Comparison of ENCODE assay signal across 8 mouse cellular contexts in the genomic region with DNA sequence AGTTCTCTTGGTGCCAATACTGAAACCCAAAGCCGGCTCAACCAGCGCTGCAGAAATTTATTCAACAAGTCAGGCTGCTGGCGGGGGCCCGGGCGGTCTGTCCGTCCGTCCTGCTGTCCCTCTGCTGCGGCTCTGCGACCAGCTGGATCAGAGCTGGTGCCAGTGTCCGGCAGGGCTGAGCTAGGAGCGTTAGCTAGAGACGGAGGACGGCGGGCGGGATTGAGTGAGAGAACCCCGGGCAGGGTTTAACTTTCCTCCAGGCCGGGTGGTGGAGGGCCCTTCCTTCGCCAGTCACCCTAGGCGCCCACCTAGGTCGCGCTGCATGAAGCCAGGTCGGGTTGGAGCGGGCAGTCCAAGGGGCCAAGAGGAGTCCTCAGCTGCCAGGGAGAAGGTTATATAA. TPM values are rescaled to one million over a fixed set of nuclear protein-coding genes. Genes with fewer than 3 reads are reported as not detected.
DNase-seq lines count a peak whose midpoint lies in the region; ATAC-seq and TF ChIP-seq lines count a peak whose summit lies in the region.

No protein-coding gene starts in this region.

- no peak for TF ChIP-seq CTCF in lung, postnatal 0 days (IDR thresholded peaks at IDR 0.05)
- no peak for TF ChIP-seq CTCF in lung, adult 2 months (IDR thresholded peaks at IDR 0.05; ENCODE audit: insufficient read depth, low read length)
- TF ChIP-seq CTCF in hindbrain, postnatal 0 days (IDR thresholded peaks at IDR 0.05; ENCODE audit: low read depth) = no peak

- no peaks in the 10 kb centered on the region; the same call in 1 of the 2 replicates for H3K4me1 ChIP-seq in lung, postnatal 0 days (ENCODE audit: insufficient read depth, low read depth, low read length)
- H3K4me1 ChIP-seq in lung, adult 2 months (ENCODE audit: control insufficient read depth, insufficient read depth, low read length) = no peaks in the 10 kb centered on the region
- no peaks in the 10 kb centered on the region for H3K4me1 ChIP-seq in hindbrain, postnatal 0 days (ENCODE audit: insufficient read depth, low read length)
- H3K4me1 ChIP-seq in neural tube, embryonic 14.5 days (ENCODE audit: control insufficient read depth, insufficient read depth, low read length) = 0 out of 2 replicates have a peak, but pooled peaks cover 3% of the 10 kb centered on the region

- no peak overlapping the region for H3K9ac ChIP-seq in lung, postnatal 0 days (replicated peaks; ENCODE audit: low read depth)
- peak overlapping the region; percentile 58 for H3K9ac ChIP-seq in hindbrain, postnatal 0 days (replicated peaks; ENCODE audit: low read length)
- peak overlapping the region; percentile 75 for H3K9ac ChIP-seq in neural tube, embryonic 14.5 days (replicated peaks; ENCODE audit: low read depth, low read length)

- no peak for ATAC-seq in cerebellum, adult (ENCODE audit: insufficient number of reproducible peaks, low FRiP score, low TSS enrichment)
- no peak for ATAC-seq in lung, postnatal 0 days
- no peak for ATAC-seq in hindbrain, postnatal 0 days
- ATAC-seq in neural tube, embryonic 14.5 days (ENCODE audit: low read depth) = no peak

- TF ChIP-seq POLR2A in lung, adult 2 months (IDR thresholded peaks at IDR 0.05; ENCODE audit: borderline replicate concordance, extremely low read depth, low read depth, low read length) = no peak

- H3K27me3 ChIP-seq in lung, postnatal 0 days (replicated peaks; ENCODE audit: insufficient read depth, low read length) = peaks cover 40% of the 10 kb centered on the region
- H3K27me3 ChIP-seq in hindbrain, postnatal 0 days (ENCODE audit: insufficient read depth, low read length) = no peaks in the 10 kb centered on the region
- peaks cover 25% of the 10 kb centered on the region for H3K27me3 ChIP-seq in neural tube, embryonic 14.5 days (ENCODE audit: control insufficient read depth, insufficient read depth, low read length)

- H3K27ac ChIP-seq in lung, postnatal 0 days (ENCODE audit: low read length) = no peak overlapping the region
- H3K27ac ChIP-seq in hindbrain, postnatal 0 days = no peak overlapping the region
- H3K27ac ChIP-seq in neural tube, embryonic 14.5 days (ENCODE audit: low read depth, low read length) = no peak overlapping the region

- peak; percentile 65 for DNase-seq in cerebellum, adult 11 months
- no peak for DNase-seq in lung, postnatal 0 days (ENCODE audit: low spot score)
- no peak for DNase-seq in lung, adult 2 months
- peak; percentile 25 for DNase-seq in hindbrain, postnatal 0 days (ENCODE audit: low spot score)
- DNase-seq in adrenal gland, adult 2 months = no peak
- DNase-seq in urinary bladder, adult 2 months (ENCODE audit: low spot score) = no peak

- no peaks in the 10 kb centered on the region for H3K36me3 ChIP-seq in lung, postnatal 0 days (ENCODE audit: insufficient read depth, low read length)
- no peaks in the 10 kb centered on the region for H3K36me3 ChIP-seq in hindbrain, postnatal 0 days (ENCODE audit: insufficient read depth, low read length)
- H3K36me3 ChIP-seq in neural tube, embryonic 14.5 days (ENCODE audit: control insufficient read depth, insufficient read depth, low read length) = no peaks in the 10 kb centered on the region

- WGBS in lung, postnatal 0 days = 3% methylated on average over 21 of the region's 23 CpGs
- 5% methylated on average over 23 of the region's 23 CpGs for WGBS in lung, adult 2 months
- WGBS in hindbrain, postnatal 0 days = 3% methylated on average over 23 of the region's 23 CpGs
- whole genome bisulfite sequencing in neural tube, embryonic 14.5 days = 2% methylated on average over 23 of the region's 23 CpGs

- H3K4me2 ChIP-seq in lung, postnatal 0 days (replicated peaks; ENCODE audit: low read depth, low read length) = peak overlapping the region; percentile 53; the same call in 1 of the 2 replicates
- H3K4me2 ChIP-seq in hindbrain, postnatal 0 days (ENCODE audit: low read depth, low read length) = peak overlapping the region; percentile 95
- H3K4me2 ChIP-seq in neural tube, embryonic 14.5 days (ENCODE audit: low read depth, low read length) = peak overlapping the region; percentile 85

- no peak for TF ChIP-seq EP300 in lung, postnatal 0 days (IDR thresholded peaks at IDR 0.05)

- H3K9me3 ChIP-seq in lung, postnatal 0 days (ENCODE audit: low read length) = no peaks in the 10 kb centered on the region
- no peaks in the 10 kb centered on the region for H3K9me3 ChIP-seq in hindbrain, postnatal 0 days (ENCODE audit: low read length)
- H3K9me3 ChIP-seq in neural tube, embryonic 14.5 days (ENCODE audit: control insufficient read depth, low read length) = no peaks in the 10 kb centered on the region

- peak overlapping the region; percentile 31; the same call in 1 of the 2 replicates for H3K4me3 ChIP-seq in lung, postnatal 0 days (ENCODE audit: low read depth, low read length)
- no peak overlapping the region for H3K4me3 ChIP-seq in lung, adult 2 months (replicated peaks; ENCODE audit: extremely low read depth, low read depth, low read length)
- H3K4me3 ChIP-seq in hindbrain, postnatal 0 days (ENCODE audit: low read length) = peak overlapping the region; percentile 63
- H3K4me3 ChIP-seq in neural tube, embryonic 14.5 days (ENCODE audit: low read depth, low read length) = peak overlapping the region; percentile 58

RNA-seq across cellular contexts. Expression of a gene that starts 1.0 kb away (rescaled TPM):
- not detected in 2 replicates for polyA plus RNA-seq in lung, postnatal 0 days (2015; fragmentation: Nextera tagmentation; extraction: Ambion mirVana)
- polyA plus RNA-seq in lung, adult 2 months (2012; rRNA removed) = 0.80 and 1.2 TPM in 2 replicates
- total RNA-seq in hindbrain, postnatal 0 days (2014; rRNA removed) = 10.8 and 14.0 TPM in 2 replicates
- 0.47 and 0.50 TPM in 2 replicates for polyA plus RNA-seq in hindbrain, postnatal 0 days (2015; fragmentation: Nextera tagmentation; extraction: Ambion mirVana)
- 0.71 and 0.95 TPM in 2 replicates for polyA plus RNA-seq in neural tube, embryonic 14.5 days (2014; fragmentation: Nextera tagmentation; extraction: Ambion mirVana)
- total RNA-seq in adrenal gland, adult 2 months (2021) = 1 to 10 TPM in 1 of 2 experiments, under 1 TPM in 1; 0.46 to 1.1 TPM
- polyA plus RNA-seq in adrenal gland, adult 2 months (2012; rRNA removed) = 0.81 and 0.85 TPM in 2 replicates
- polyA plus RNA-seq in urinary bladder, adult 2 months (2012; rRNA removed) = 0.01 and 0.03 TPM in 2 replicates

RNA-seq across cellular contexts. Expression of a gene that starts 23.9 kb away (rescaled TPM):
- polyA plus RNA-seq in lung, postnatal 0 days (2015; fragmentation: Nextera tagmentation; extraction: Ambion mirVana) = 34.7 and 36.1 TPM in 2 replicates
- 14.4 and 15.6 TPM in 2 replicates for polyA plus RNA-seq in lung, adult 2 months (2012; rRNA removed)
- 29.0 and 51.6 TPM in 2 replicates for total RNA-seq in hindbrain, postnatal 0 days (2014; rRNA removed)
- polyA plus RNA-seq in hindbrain, postnatal 0 days (2015; fragmentation: Nextera tagmentation; extraction: Ambion mirVana) = 78.4 and 81.3 TPM in 2 replicates
- 74.5 and 84.0 TPM in 2 replicates for polyA plus RNA-seq in neural tube, embryonic 14.5 days (2014; fragmentation: Nextera tagmentation; extraction: Ambion mirVana)
- total RNA-seq in adrenal gland, adult 2 months (2021) = 10 to 100 TPM; 41.8 to 45.8 TPM
- polyA plus RNA-seq in adrenal gland, adult 2 months (2012; rRNA removed) = 20.0 and 21.3 TPM in 2 replicates
- polyA plus RNA-seq in urinary bladder, adult 2 months (2012; rRNA removed) = 27.1 and 30.9 TPM in 2 replicates

RNA-seq across cellular contexts. Expression of a gene that starts 33.1 kb away (rescaled TPM):
- polyA plus RNA-seq in lung, postnatal 0 days (2015; fragmentation: Nextera tagmentation; extraction: Ambion mirVana) = 113 and 115 TPM in 2 replicates
- 142 and 154 TPM in 2 replicates for polyA plus RNA-seq in lung, adult 2 months (2012; rRNA removed)
- 140 and 157 TPM in 2 replicates for total RNA-seq in hindbrain, postnatal 0 days (2014; rRNA removed)
- 104 and 109 TPM in 2 replicates for polyA plus RNA-seq in hindbrain, postnatal 0 days (2015; fragmentation: Nextera tagmentation; extraction: Ambion mirVana)
- polyA plus RNA-seq in neural tube, embryonic 14.5 days (2014; fragmentation: Nextera tagmentation; extraction: Ambion mirVana) = 110 and 112 TPM in 2 replicates
- 100 to 1,000 TPM; 144 to 366 TPM for total RNA-seq in adrenal gland, adult 2 months (2021)
- 159 and 166 TPM in 2 replicates for polyA plus RNA-seq in adrenal gland, adult 2 months (2012; rRNA removed)
- 211 and 346 TPM in 2 replicates for polyA plus RNA-seq in urinary bladder, adult 2 months (2012; rRNA removed)

RNA-seq across cellular contexts. Expression of a gene that starts 52.4 kb away (rescaled TPM):
- polyA plus RNA-seq in lung, postnatal 0 days (2015; fragmentation: Nextera tagmentation; extraction: Ambion mirVana) = not detected in 2 replicates
- not detected in 2 replicates for polyA plus RNA-seq in lung, adult 2 months (2012; rRNA removed)
- total RNA-seq in hindbrain, postnatal 0 days (2014; rRNA removed) = not detected in 2 replicates
- polyA plus RNA-seq in hindbrain, postnatal 0 days (2015; fragmentation: Nextera tagmentation; extraction: Ambion mirVana) = not detected in 2 replicates
- not detected in 2 replicates for polyA plus RNA-seq in neural tube, embryonic 14.5 days (2014; fragmentation: Nextera tagmentation; extraction: Ambion mirVana)
- 10 to 100 TPM in 1 of 2 experiments, 1 to 10 TPM in 1; 6.8 to 20.2 TPM for total RNA-seq in adrenal gland, adult 2 months (2021)
- not detected in 2 replicates for polyA plus RNA-seq in adrenal gland, adult 2 months (2012; rRNA removed)
- not detected in 2 replicates for polyA plus RNA-seq in urinary bladder, adult 2 months (2012; rRNA removed)

RNA-seq across cellular contexts. Expression of a gene that starts 54.2 kb away (rescaled TPM):
- 13.2 and 13.7 TPM in 2 replicates for polyA plus RNA-seq in lung, postnatal 0 days (2015; fragmentation: Nextera tagmentation; extraction: Ambion mirVana)
- 10.7 and 14.6 TPM in 2 replicates for polyA plus RNA-seq in lung, adult 2 months (2012; rRNA removed)
- total RNA-seq in hindbrain, postnatal 0 days (2014; rRNA removed) = 46.3 and 51.1 TPM in 2 replicates
- polyA plus RNA-seq in hindbrain, postnatal 0 days (2015; fragmentation: Nextera tagmentation; extraction: Ambion mirVana) = 20.3 and 22.0 TPM in 2 replicates
- polyA plus RNA-seq in neural tube, embryonic 14.5 days (2014; fragmentation: Nextera tagmentation; extraction: Ambion mirVana) = 35.8 and 41.5 TPM in 2 replicates
- 10 to 100 TPM; 38.7 to 47.7 TPM for total RNA-seq in adrenal gland, adult 2 months (2021)
- 17.1 and 17.8 TPM in 2 replicates for polyA plus RNA-seq in adrenal gland, adult 2 months (2012; rRNA removed)
- 10.6 and 15.1 TPM in 2 replicates for polyA plus RNA-seq in urinary bladder, adult 2 months (2012; rRNA removed)

Comparison
In these comparisons a context has a peak if more than half of its experiments do, and no peak if none do; other contexts are left out.
1. DNase-seq: peak in cerebellum, adult 11 months (single experiment) and hindbrain, postnatal 0 days (single experiment); none in lung, postnatal 0 days (single experiment), lung, adult 2 months (single experiment), adrenal gland, adult 2 months (single experiment) and urinary bladder, adult 2 months (single experiment).
2. Peak in every context shown above with its lines, with median percentiles within 50 percentile points of each other: H3K4me2 ChIP-seq.